Mouse (Mus musculus) forebrain, postnatal 0 days (tissue): ENCODE measurements around the gene Jup. TPM values are rescaled to one million over a fixed set of nuclear protein-coding genes. Genes with fewer than 3 reads are reported as not detected.

ENCODE experiments used
- ATAC-seq: fragments of 200-750 bp; cut with Nextera tagmentation; 2 replicates; pipeline ENCODE4 v1.8.0; 2017; ENCODE audit warnings: mild to moderate bottlenecking, moderate library complexity
- DNase-seq: peaks from one replicate; pipeline ENCODE4 v3.0.0-alpha.2; 2015
- H3K27ac ChIP-seq: fragments of 300-500 bp; sonication (generic); 2 replicates; pipeline ENCODE4 v1.5.1; 2014; ENCODE audit warnings: low read depth, mild to moderate bottlenecking, antibody characterized with exemption, low read length, moderate library complexity, mixed read lengths
- H3K27me3 ChIP-seq: fragments of 300-500 bp; sonication (generic); 2 replicates; pipeline ENCODE4 v1.6.1; 2014; ENCODE audit warnings: mild to moderate bottlenecking, low read length, mixed read lengths; ENCODE audit not compliant: insufficient read depth
- H3K36me3 ChIP-seq: fragments of 300-500 bp; sonication (generic); 2 replicates; pipeline ENCODE4 v1.6.1; 2014; ENCODE audit warnings: mild to moderate bottlenecking, moderate library complexity; ENCODE audit not compliant: insufficient read depth
- H3K4me1 ChIP-seq: fragments of 300-500 bp; sonication (generic); 2 replicates; pipeline ENCODE4 v1.6.1; 2014; ENCODE audit warnings: antibody characterized with exemption; ENCODE audit not compliant: insufficient read depth
- H3K4me2 ChIP-seq: fragments of 300-500 bp; sonication (generic); 2 replicates; pipeline ENCODE4 v1.6.1; 2014; ENCODE audit warnings: low read depth, mild to moderate bottlenecking, moderate library complexity
- H3K4me3 ChIP-seq: fragments of 300-500 bp; sonication (generic); 2 replicates; pipeline ENCODE4 v1.5.1; 2014; ENCODE audit warnings: low read depth, low read length, mixed read lengths
- H3K9ac ChIP-seq: fragments of 300-500 bp; sonication (generic); 2 replicates; pipeline ENCODE4 v1.6.1; 2014; ENCODE audit warnings: mild to moderate bottlenecking
- H3K9me3 ChIP-seq: fragments of 300-500 bp; sonication (generic); 2 replicates; pipeline ENCODE4 v1.6.1; 2016; ENCODE audit warnings: low read length
- CTCF ChIP-seq: sonication (generic); IDR thresholded peaks from 2 replicates; pipeline ENCODE4 v1.5.1; 2016; ENCODE audit warnings: antibody characterized with exemption, control low read depth, low read depth
- WGBS: fragments of 180-500 bp; shearing (Covaris S2); extraction: QIAGEN DNeasy Blood & Tissue Kit; methylation state at CpG from one replicate; pipeline ENCODE4 v1.1.7; 2014; 5-methylcytosine and 5-hydroxymethylcytosine counted together
- polyA plus RNA-seq: library from polyadenylated mRNA; unstranded; fragments of >200 nt; fragmentation: Nextera tagmentation; extraction: Ambion mirVana; gene quantifications from 2 replicates; pipeline ENCODE4 v1.2.1, GENCODE M21; 2015
- total RNA-seq: library from RNA; depleted of rRNA; stranded (reverse); fragments of >200 nt; gene quantifications from 2 replicates; pipeline ENCODE4 v1.2.3, GENCODE M21; 2014

Gene Jup
- total and polyA plus RNA-seq, 2 experiments from 2014 or later = 67.0 to 106 TPM

- H3K4me2 ChIP-seq = no peak overlapping the region
- no peak for DNase-seq
- no peak for TF ChIP-seq CTCF
- no peaks in the 10 kb centered on the region for H3K9me3 ChIP-seq
- WGBS = 97% methylated on average over 5 of the region's 5 CpGs
- H3K4me1 ChIP-seq = no peaks in the 10 kb centered on the region
- H3K27ac ChIP-seq = no peak overlapping the region
- H3K36me3 ChIP-seq = peaks cover 36% of the 10 kb centered on the region
- ATAC-seq = no peak
- no peak overlapping the region for H3K4me3 ChIP-seq
- H3K9ac ChIP-seq = no peak overlapping the region
- no peaks in the 10 kb centered on the region for H3K27me3 ChIP-seq
Observed at GRCm38 (mm10) chr11:100432002-100432401, 34.4 kb upstream of the Jup start.

GRCm38 (mm10) chr11:100430052-100430451, 32.5 kb upstream of the Jup start:
- TF ChIP-seq CTCF = no peak
- 71% methylated on average over 7 of the region's 7 CpGs for WGBS
- DNase-seq (no peak), ATAC-seq (no peak)
- Histone ChIP-seq H3K36me3 (peaks cover 23% of the 10 kb centered on the region), H3K27ac (no peak overlapping the region), H3K9me3 (no peaks in the 10 kb centered on the region), H3K9ac (no peak overlapping the region), H3K4me3 (no peak overlapping the region), H3K27me3 (no peaks in the 10 kb centered on the region), H3K4me2 (no peak overlapping the region), H3K4me1 (no peaks in the 10 kb centered on the region)

GRCm38 (mm10) chr11:100428612-100429199, 31.1 kb upstream of the Jup start:
- H3K27ac ChIP-seq = no peak overlapping the region
- no peak for ATAC-seq
- no peak for TF ChIP-seq CTCF
- DNase-seq = peak; percentile 35
- H3K36me3 ChIP-seq = peaks cover 19% of the 10 kb centered on the region
- no peak overlapping the region for H3K9ac ChIP-seq
- no peak overlapping the region for H3K4me3 ChIP-seq
- 29% methylated on average over 9 of the region's 9 CpGs for WGBS
- no peaks in the 10 kb centered on the region for H3K9me3 ChIP-seq
- H3K4me1 ChIP-seq = no peaks in the 10 kb centered on the region
- no peaks in the 10 kb centered on the region for H3K27me3 ChIP-seq
- no peak overlapping the region for H3K4me2 ChIP-seq

- Histone ChIP-seq H3K4me3 (no peak overlapping the region), H3K4me2 (no peak overlapping the region), H3K27me3 (no peaks in the 10 kb centered on the region), H3K9ac (no peak overlapping the region), H3K27ac (no peak overlapping the region), H3K4me1 (no peaks in the 10 kb centered on the region), H3K9me3 (no peaks in the 10 kb centered on the region), H3K36me3 (peaks cover 15% of the 10 kb centered on the region; the same call in 1 of the 2 replicates)
- WGBS = 85% methylated on average over 3 of the region's 3 CpGs
- no peak for TF ChIP-seq CTCF
- ATAC-seq (no peak), DNase-seq (no peak)
Observed at GRCm38 (mm10) chr11:100426820-100427219, 29.3 kb upstream of the Jup start.

- TF ChIP-seq CTCF = peak; percentile 59
- peak; percentile 27; the same call in 1 of the 2 replicates for ATAC-seq
- Histone ChIP-seq H3K4me2 (no peak overlapping the region), H3K4me1 (no peaks in the 10 kb centered on the region), H3K27me3 (no peaks in the 10 kb centered on the region), H3K36me3 (peaks cover 15% of the 10 kb centered on the region; the same call in 1 of the 2 replicates), H3K27ac (no peak overlapping the region), H3K9ac (no peak overlapping the region), H3K4me3 (no peak overlapping the region), H3K9me3 (no peaks in the 10 kb centered on the region)
- peak; percentile 39 for DNase-seq
- 33% methylated on average over 7 of the region's 7 CpGs for WGBS
Observed at GRCm38 (mm10) chr11:100425851-100426250, 28.3 kb upstream of the Jup start.

GRCm38 (mm10) chr11:100423836-100424235, 26.3 kb upstream of the Jup start:
- Histone ChIP-seq H3K4me2 (no peak overlapping the region), H3K36me3 (0 out of 2 replicates have a peak, but pooled peaks cover 4% of the 10 kb centered on the region), H3K4me3 (no peak overlapping the region), H3K27ac (no peak overlapping the region), H3K27me3 (no peaks in the 10 kb centered on the region), H3K9ac (no peak overlapping the region), H3K4me1 (no peaks in the 10 kb centered on the region), H3K9me3 (no peaks in the 10 kb centered on the region)
- DNase-seq (no peak), ATAC-seq (no peak)
- TF ChIP-seq CTCF = no peak
- WGBS = 94% methylated on average over 7 of the region's 7 CpGs

GRCm38 (mm10) chr11:100421537-100421936, 24.0 kb upstream of the Jup start:
- H3K4me1 ChIP-seq = no peaks in the 10 kb centered on the region
- H3K9ac ChIP-seq = no peak overlapping the region
- no peak for TF ChIP-seq CTCF
- no peak overlapping the region for H3K4me3 ChIP-seq
- WGBS = 66% methylated on average over 8 of the region's 8 CpGs
- ATAC-seq = no peak
- no peaks in the 10 kb centered on the region for H3K36me3 ChIP-seq
- no peak overlapping the region for H3K4me2 ChIP-seq
- no peaks in the 10 kb centered on the region for H3K27me3 ChIP-seq
- H3K27ac ChIP-seq = no peak overlapping the region
- no peaks in the 10 kb centered on the region for H3K9me3 ChIP-seq
- no peak for DNase-seq
